Comparison of ENCODE assay signal across 14 mouse cellular contexts in the genomic region with DNA sequence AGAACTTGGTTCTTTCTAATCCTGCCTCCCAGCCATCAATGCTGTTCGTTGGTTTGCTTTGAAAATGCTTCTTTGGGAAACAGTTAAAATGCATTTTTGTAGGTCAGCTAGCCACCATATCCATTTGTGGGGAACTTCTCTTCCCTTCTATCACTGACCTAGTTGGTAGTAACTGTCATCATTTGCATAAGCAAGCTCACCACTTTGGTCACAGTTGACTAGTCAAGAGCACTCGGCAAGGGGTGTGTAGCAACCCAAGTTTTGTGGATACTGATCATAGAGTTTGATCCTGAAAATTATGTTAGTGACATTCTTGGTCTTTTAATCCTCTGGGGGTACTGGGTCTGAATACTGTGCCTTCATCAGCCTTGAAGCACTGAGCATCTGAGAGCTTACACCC.
"Had no signal": no experiment of that assay in that cellular context is flagged by ENCODE, and none has a peak within 500 bp of the region (broad histone marks: within the 10 kb centered on the region; RNA-seq: fewer than 3 reads in every experiment).

No protein-coding gene starts in this region.

- H3K27ac ChIP-seq: midbrain, embryonic 10.5 days; midbrain, embryonic 12.5 days; neural tube, embryonic 13.5 days; neural tube, embryonic 15.5 days had no signal

- H3K4me2 ChIP-seq: lung, embryonic 14.5 days; midbrain, embryonic 12.5 days; neural tube, embryonic 13.5 days; neural tube, embryonic 15.5 days had no signal

- H3K4me1 ChIP-seq: neural tube, embryonic 13.5 days; neural tube, embryonic 15.5 days had no signal

- H3K4me3 ChIP-seq: midbrain, embryonic 10.5 days; midbrain, embryonic 12.5 days; myocyte; neural tube, embryonic 13.5 days; neural tube, embryonic 15.5 days had no signal

- DNase-seq: lung, adult 18-20 months; lung, embryonic 14.5 days; lung, postnatal 10 days; lung, postnatal 4 days; midbrain, embryonic 14.5 days; right cerebral cortex, postnatal 14 days; thymus, adult 18-20 months; thymus, postnatal 14 days; thymus, postnatal 36 days had no signal

- H3K27me3 ChIP-seq: neural tube, embryonic 13.5 days; neural tube, embryonic 15.5 days had no signal

- H3K9ac ChIP-seq: lung, embryonic 14.5 days; midbrain, embryonic 12.5 days; neural tube, embryonic 13.5 days; neural tube, embryonic 15.5 days had no signal

- H3K9me3 ChIP-seq: midbrain, embryonic 10.5 days; midbrain, embryonic 12.5 days; neural tube, embryonic 13.5 days; neural tube, embryonic 15.5 days had no signal

- H3K36me3 ChIP-seq: midbrain, embryonic 10.5 days; midbrain, embryonic 12.5 days; neural tube, embryonic 13.5 days; neural tube, embryonic 15.5 days had no signal
